Mouse (Mus musculus): ENCODE measurements around the gene Isoc2b. TPM values are rescaled to one million over a fixed set of nuclear protein-coding genes. Genes with fewer than 3 reads are reported as not detected.
"Not testable (repeated sequence)": the region's sequence is repeated elsewhere in the genome, so short reads cannot be mapped to it uniquely, and the experiment has no call there.

The Isoc2b gene
- polyA plus RNA-seq, 1 experiment from 2014 or later = 2.9 TPM

- H3K27me3 ChIP-seq (ENCODE audit: control insufficient read depth, insufficient read depth, low read length) = peaks cover 18% of the 10 kb centered on the region
- 0 out of 2 replicates have a peak overlapping the region, but pooled peaks have one; percentile 6 for H3K27ac ChIP-seq (ENCODE audit: low read depth, low read length)
- DNase-seq (ENCODE audit: low spot score) (no peak), ATAC-seq (ENCODE audit: low FRiP score) (no peak; the same call in none of the 2 replicates)
- H3K4me1 ChIP-seq (replicated peaks; ENCODE audit: control insufficient read depth, insufficient read depth, low read length) = no peaks in the 10 kb centered on the region; the same call in 1 of the 2 replicates
- peak overlapping the region; percentile 55 for H3K4me3 ChIP-seq (ENCODE audit: low read depth, low read length)
- H3K9me3 ChIP-seq (ENCODE audit: control insufficient read depth, low read length) = no peaks in the 10 kb centered on the region
- WGBS = 7% methylated on average over 34 of the region's 34 CpGs
- H3K9ac ChIP-seq (ENCODE audit: low read depth, low read length) = peak overlapping the region; percentile 73
- H3K4me2 ChIP-seq (replicated peaks; ENCODE audit: low read depth, low read length) = peak overlapping the region; percentile 96
- no peaks in the 10 kb centered on the region for H3K36me3 ChIP-seq (ENCODE audit: control insufficient read depth, insufficient read depth, low read length)
Measured at GRCm38 (mm10) chr7:4835631-4836327, 34.3 kb downstream of the Isoc2b start.

GRCm38 (mm10) chr7:4830476-4830875, 39.6 kb downstream of the Isoc2b start:
- peak; percentile 35 for DNase-seq (ENCODE audit: low spot score)
- Histone ChIP-seq H3K4me2 (replicated peaks; ENCODE audit: low read depth, low read length) (no peak overlapping the region), H3K4me3 (ENCODE audit: low read depth, low read length) (no peak overlapping the region), H3K27ac (ENCODE audit: low read depth, low read length) (no peak overlapping the region), H3K36me3 (ENCODE audit: control insufficient read depth, insufficient read depth, low read length) (no peaks in the 10 kb centered on the region), H3K9ac (ENCODE audit: low read depth, low read length) (0 out of 2 replicates have a peak overlapping the region, but pooled peaks have one; percentile 7), H3K27me3 (ENCODE audit: control insufficient read depth, insufficient read depth, low read length) (peaks cover 6% of the 10 kb centered on the region; the same call in 1 of the 2 replicates), H3K4me1 (replicated peaks; ENCODE audit: control insufficient read depth, insufficient read depth, low read length) (no peaks in the 10 kb centered on the region), H3K9me3 (ENCODE audit: control insufficient read depth, low read length) (no peaks in the 10 kb centered on the region)
- peak; percentile 51; the same call in 1 of the 2 replicates for ATAC-seq (ENCODE audit: low FRiP score)
- 11% methylated on average over 12 of the region's 12 CpGs for WGBS

- H3K27me3 ChIP-seq (ENCODE audit: control insufficient read depth, insufficient read depth, low read length) = no peaks in the 10 kb centered on the region; the same call in 1 of the 2 replicates
- H3K4me1 ChIP-seq (replicated peaks; ENCODE audit: control insufficient read depth, insufficient read depth, low read length) = no peaks in the 10 kb centered on the region
- no peak overlapping the region for H3K4me2 ChIP-seq (replicated peaks; ENCODE audit: low read depth, low read length)
- no peak for ATAC-seq (ENCODE audit: low FRiP score)
- no peak overlapping the region for H3K27ac ChIP-seq (ENCODE audit: low read depth, low read length)
- no peaks in the 10 kb centered on the region for H3K36me3 ChIP-seq (ENCODE audit: control insufficient read depth, insufficient read depth, low read length)
- DNase-seq (ENCODE audit: low spot score) = no peak
- WGBS = 53% methylated on average over 4 of the region's 4 CpGs
- no peak overlapping the region for H3K9ac ChIP-seq (ENCODE audit: low read depth, low read length)
- no peaks in the 10 kb centered on the region for H3K9me3 ChIP-seq (ENCODE audit: control insufficient read depth, low read length)
- no peak overlapping the region for H3K4me3 ChIP-seq (ENCODE audit: low read depth, low read length)
Measured at GRCm38 (mm10) chr7:4825365-4825764, 44.7 kb downstream of the Isoc2b start.

GRCm38 (mm10) chr7:4822162-4822907, 47.7 kb downstream of the Isoc2b start:
- DNase-seq (ENCODE audit: low spot score) (no peak), ATAC-seq (ENCODE audit: low FRiP score) (no peak)
- no peak overlapping the region for H3K4me2 ChIP-seq (replicated peaks; ENCODE audit: low read depth, low read length)
- H3K27me3 ChIP-seq (ENCODE audit: control insufficient read depth, insufficient read depth, low read length) = no peaks in the 10 kb centered on the region
- WGBS = 75% methylated on average over 6 of the region's 6 CpGs
- H3K4me3 ChIP-seq (ENCODE audit: low read depth, low read length) = no peak overlapping the region
- H3K9me3 ChIP-seq (ENCODE audit: control insufficient read depth, low read length) = no peaks in the 10 kb centered on the region
- no peaks in the 10 kb centered on the region for H3K36me3 ChIP-seq (ENCODE audit: control insufficient read depth, insufficient read depth, low read length)
- H3K4me1 ChIP-seq (replicated peaks; ENCODE audit: control insufficient read depth, insufficient read depth, low read length) = no peaks in the 10 kb centered on the region
- H3K9ac ChIP-seq (ENCODE audit: low read depth, low read length) = no peak overlapping the region
- H3K27ac ChIP-seq (ENCODE audit: low read depth, low read length) = no peak overlapping the region

GRCm38 (mm10) chr7:4821690-4822089, 48.4 kb downstream of the Isoc2b start:
- ATAC-seq (ENCODE audit: low FRiP score) (no peak), DNase-seq (ENCODE audit: low spot score) (no peak)
- no peak overlapping the region for H3K4me3 ChIP-seq (ENCODE audit: low read depth, low read length)
- no peak overlapping the region for H3K9ac ChIP-seq (ENCODE audit: low read depth, low read length)
- H3K27me3 ChIP-seq (ENCODE audit: control insufficient read depth, insufficient read depth, low read length) = no peaks in the 10 kb centered on the region
- no peak overlapping the region for H3K4me2 ChIP-seq (replicated peaks; ENCODE audit: low read depth, low read length)
- H3K9me3 ChIP-seq (ENCODE audit: control insufficient read depth, low read length) = no peaks in the 10 kb centered on the region
- H3K27ac ChIP-seq (ENCODE audit: low read depth, low read length) = no peak overlapping the region
- H3K4me1 ChIP-seq (replicated peaks; ENCODE audit: control insufficient read depth, insufficient read depth, low read length) = no peaks in the 10 kb centered on the region
- WGBS = 86% methylated on average over 4 of the region's 4 CpGs
- no peaks in the 10 kb centered on the region for H3K36me3 ChIP-seq (ENCODE audit: control insufficient read depth, insufficient read depth, low read length)

GRCm38 (mm10) chr7:4820925-4821324, 49.1 kb downstream of the Isoc2b start:
- H3K4me2 ChIP-seq (replicated peaks; ENCODE audit: low read depth, low read length); H3K27ac ChIP-seq (ENCODE audit: low read depth, low read length); ATAC-seq (ENCODE audit: low FRiP score); H3K9me3 ChIP-seq (ENCODE audit: control insufficient read depth, low read length); H3K4me1 ChIP-seq (replicated peaks; ENCODE audit: control insufficient read depth, insufficient read depth, low read length); H3K27me3 ChIP-seq (ENCODE audit: control insufficient read depth, insufficient read depth, low read length); H3K4me3 ChIP-seq (ENCODE audit: low read depth, low read length); H3K36me3 ChIP-seq (ENCODE audit: control insufficient read depth, insufficient read depth, low read length); H3K9ac ChIP-seq (ENCODE audit: low read depth, low read length); DNase-seq (ENCODE audit: low spot score): not testable (repeated sequence)
- WGBS = 93% methylated on average over 7 of the region's 7 CpGs

- Histone ChIP-seq H3K9me3 (ENCODE audit: control insufficient read depth, low read length) (no peaks in the 10 kb centered on the region), H3K4me1 (replicated peaks; ENCODE audit: control insufficient read depth, insufficient read depth, low read length) (no peaks in the 10 kb centered on the region), H3K36me3 (ENCODE audit: control insufficient read depth, insufficient read depth, low read length) (no peaks in the 10 kb centered on the region), H3K27ac (ENCODE audit: low read depth, low read length) (no peak overlapping the region), H3K27me3 (ENCODE audit: control insufficient read depth, insufficient read depth, low read length) (no peaks in the 10 kb centered on the region), H3K4me3 (ENCODE audit: low read depth, low read length) (no peak overlapping the region), H3K4me2 (replicated peaks; ENCODE audit: low read depth, low read length) (no peak overlapping the region), H3K9ac (ENCODE audit: low read depth, low read length) (no peak overlapping the region)
- DNase-seq (ENCODE audit: low spot score) (no peak), ATAC-seq (ENCODE audit: low FRiP score) (no peak)
Measured at GRCm38 (mm10) chr7:4816559-4816958, 53.5 kb downstream of the Isoc2b start.

- no peak for DNase-seq (ENCODE audit: low spot score)
- Histone ChIP-seq H3K4me1 (replicated peaks; ENCODE audit: control insufficient read depth, insufficient read depth, low read length) (peaks cover 3% of the 10 kb centered on the region), H3K27ac (ENCODE audit: low read depth, low read length) (no peak overlapping the region), H3K27me3 (ENCODE audit: control insufficient read depth, insufficient read depth, low read length) (no peaks in the 10 kb centered on the region), H3K9ac (ENCODE audit: low read depth, low read length) (peak overlapping the region; percentile 29; the same call in 1 of the 2 replicates), H3K36me3 (ENCODE audit: control insufficient read depth, insufficient read depth, low read length) (no peaks in the 10 kb centered on the region), H3K9me3 (ENCODE audit: control insufficient read depth, low read length) (no peaks in the 10 kb centered on the region), H3K4me2 (replicated peaks; ENCODE audit: low read depth, low read length) (peak overlapping the region; percentile 40), H3K4me3 (ENCODE audit: low read depth, low read length) (peak overlapping the region; percentile 99)
- 31% methylated on average over 8 of the region's 8 CpGs for WGBS
- ATAC-seq (ENCODE audit: low FRiP score) = no peak
Measured at GRCm38 (mm10) chr7:4813105-4813791, 56.8 kb downstream of the Isoc2b start.
